In the genomic region with DNA sequence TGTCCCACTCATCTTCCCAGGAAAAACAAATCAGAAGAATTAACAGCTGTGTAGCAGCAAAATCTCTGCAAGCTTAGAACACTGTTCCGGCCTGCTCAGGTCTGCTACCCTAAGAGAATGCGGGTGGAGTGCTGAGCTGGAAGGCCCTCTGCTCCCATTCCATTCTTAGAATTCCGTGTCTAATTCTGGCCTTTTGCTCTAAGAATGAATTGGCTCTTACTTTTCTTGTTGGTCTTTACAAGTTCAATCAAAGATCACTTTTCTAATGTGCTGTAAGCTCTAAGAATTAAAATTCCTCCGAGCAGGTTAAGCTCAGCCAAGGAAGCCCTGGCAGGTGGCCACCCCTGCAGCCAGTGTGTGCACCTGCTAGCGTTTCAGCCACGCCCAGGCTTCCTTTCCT, we compare ENCODE assay signal across 11 mouse cellular contexts. TPM values are rescaled to one million over a fixed set of nuclear protein-coding genes. Genes with fewer than 3 reads are reported as not detected.
DNase-seq lines count a peak whose midpoint lies in the region; ATAC-seq and TF ChIP-seq lines count a peak whose summit lies in the region.
"Had no signal": no experiment of that assay in that cellular context is flagged by ENCODE, and none has a peak within 500 bp of the region (broad histone marks: within the 10 kb centered on the region; RNA-seq: fewer than 3 reads in every experiment).

No protein-coding gene starts in this region.

- H3K9ac ChIP-seq in hindbrain, embryonic 11.5 days (ENCODE audit: low read depth, low read length), result no peak overlapping the region
- H3K9ac ChIP-seq in kidney, postnatal 0 days (ENCODE audit: low read depth, low read length), result no peak overlapping the region

- H3K4me1 ChIP-seq in hindbrain, embryonic 11.5 days (replicated peaks; ENCODE audit: control insufficient read depth, insufficient read depth, low read length), result peaks cover 14% of the 10 kb centered on the region
- H3K4me1 ChIP-seq in kidney, postnatal 0 days (replicated peaks; ENCODE audit: insufficient read depth, low read length), result peaks cover 15% of the 10 kb centered on the region

- no peak for ATAC-seq in hindbrain, embryonic 11.5 days (ENCODE audit: low FRiP score)
- no peak for ATAC-seq in kidney, postnatal 0 days (replicated peaks; ENCODE audit: low FRiP score, low read depth)
- ATAC-seq: intestine, postnatal 0 days had no signal

- no peak overlapping the region for H3K4me3 ChIP-seq in hindbrain, embryonic 11.5 days (ENCODE audit: low read depth, low read length)
- H3K4me3 ChIP-seq in kidney, postnatal 0 days (replicated peaks; ENCODE audit: low read depth, low read length), result no peak overlapping the region

- H3K36me3 ChIP-seq in hindbrain, embryonic 11.5 days (ENCODE audit: control insufficient read depth, insufficient read depth, low read length), result no peaks in the 10 kb centered on the region
- H3K36me3 ChIP-seq in kidney, postnatal 0 days (ENCODE audit: insufficient read depth, low read length), result 0 out of 2 replicates have a peak, but pooled peaks cover 14% of the 10 kb centered on the region

- TF ChIP-seq CTCF in kidney, postnatal 0 days (IDR thresholded peaks at IDR 0.05; ENCODE audit: low read depth), result no peak

- WGBS in hindbrain, embryonic 11.5 days, result 64% methylated on average over 6 of the region's 6 CpGs
- WGBS in kidney, postnatal 0 days, result 58% methylated on average over 6 of the region's 6 CpGs

- H3K4me2 ChIP-seq in hindbrain, embryonic 11.5 days (replicated peaks; ENCODE audit: low read depth, low read length), result no peak overlapping the region
- H3K4me2 ChIP-seq in kidney, postnatal 0 days (ENCODE audit: low read length), result no peak overlapping the region

- DNase-seq in kidney, adult 11 months, result peak; percentile 45
- DNase-seq in kidney, postnatal 10 days, result no peak
- peak; percentile 42 for DNase-seq in brain, adult 2 months (ENCODE audit: low read depth, low spot score)
- no peak for DNase-seq in hindbrain, embryonic 11.5 days (ENCODE audit: low spot score)
- DNase-seq in kidney, postnatal 0 days (ENCODE audit: low spot score), result peak; percentile 40
- no peak for DNase-seq in spleen, postnatal 36 days (ENCODE audit: low spot score in 2 of 2)
- DNase-seq in layer of hippocampus, postnatal 14 days (ENCODE audit: low spot score in 2 of 2), result no peak
- DNase-seq: lung, postnatal 14 days had no signal

- H3K27ac ChIP-seq in hindbrain, embryonic 11.5 days (ENCODE audit: low read depth, low read length), result peak overlapping the region; percentile 51; the same call in 1 of the 2 replicates
- no peak overlapping the region for H3K27ac ChIP-seq in kidney, postnatal 0 days

- no peaks in the 10 kb centered on the region; the same call in 1 of the 2 replicates for H3K27me3 ChIP-seq in hindbrain, embryonic 11.5 days (ENCODE audit: control insufficient read depth, insufficient read depth, low read length)
- H3K27me3 ChIP-seq in kidney, postnatal 0 days (ENCODE audit: insufficient read depth, low read length), result no peaks in the 10 kb centered on the region

- no peaks in the 10 kb centered on the region for H3K9me3 ChIP-seq in hindbrain, embryonic 11.5 days (ENCODE audit: control insufficient read depth, low read length)
- no peaks in the 10 kb centered on the region for H3K9me3 ChIP-seq in kidney, postnatal 0 days (replicated peaks; ENCODE audit: low read length)

RNA-seq across cellular contexts. Expression of a gene that starts 43.3 kb away (rescaled TPM):
- polyA plus RNA-seq in hindbrain, embryonic 11.5 days (2014; fragmentation: Nextera tagmentation; extraction: Ambion mirVana), result 65.9 and 66.5 TPM in 2 replicates
- 0.05 and 0.18 TPM in 2 replicates for polyA plus RNA-seq in kidney, postnatal 0 days (2015; fragmentation: Nextera tagmentation; extraction: Ambion mirVana)
- total RNA-seq in layer of hippocampus, postnatal 14 days (2021), result 10 to 100 TPM; 13.1 to 15.4 TPM
- total RNA-seq: granulocyte monocyte progenitor cell, adult 5-6 weeks had no signal
- polyA plus RNA-seq: intestine, postnatal 0 days; small intestine, adult 2 months had no signal

Comparison
In these comparisons a context has a peak if more than half of its experiments do, and no peak if none do; other contexts are left out.
1. DNase-seq: peak in kidney, adult 11 months (single experiment), brain, adult 2 months (single experiment) and kidney, postnatal 0 days (single experiment); none in kidney, postnatal 10 days (single experiment), hindbrain, embryonic 11.5 days (single experiment), spleen, postnatal 36 days (0 of 2) and layer of hippocampus, postnatal 14 days (0 of 2).
2. RNA of a gene that starts 43.3 kb away (polyA plus RNA-seq): 65.9 to 66.5 TPM in hindbrain, embryonic 11.5 days; 0.05 to 0.18 TPM in kidney, postnatal 0 days; every median in the first group is over 10 times any median in the second.